Mouse (Mus musculus) embryonic fibroblast, embryonic 13.5 days (primary cell): Measurements from ENCODE around the gene Hsd3b1.

Experiments
- CTCF ChIP-seq: IDR thresholded peaks from 2 replicates; pipeline ENCODE4 v1.5.1; 2011; ENCODE audit warnings: mild to moderate bottlenecking, control low read depth, low read length, moderate library complexity, borderline replicate concordance; ENCODE audit not compliant: insufficient read depth
- POLR2A ChIP-seq: IDR thresholded peaks from 2 replicates; pipeline ENCODE4 v1.6.1; 2011; ENCODE audit warnings: low read depth, mild to moderate bottlenecking, control low read depth, low read length, moderate library complexity

DNA sequence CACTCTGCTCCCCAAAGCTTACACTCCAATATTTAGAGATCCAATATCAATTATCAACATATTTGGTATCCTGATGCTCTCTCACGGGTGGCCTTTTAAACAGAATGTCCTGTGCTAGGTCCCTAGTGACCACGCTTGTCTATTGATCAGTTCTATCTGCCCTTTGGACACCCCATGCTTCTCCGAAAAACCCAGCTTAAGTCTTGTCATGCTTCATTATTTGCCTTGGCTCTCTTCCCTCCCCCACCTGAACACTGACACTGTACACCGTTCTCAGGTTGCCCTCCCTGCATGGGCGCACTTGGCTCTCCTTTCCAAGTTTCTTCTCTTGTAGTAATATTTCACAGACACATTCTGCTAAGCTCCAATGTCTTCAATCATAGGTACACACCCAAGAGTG is 9.3 kb downstream of the Hsd3b1 start:
- no peak for TF ChIP-seq CTCF
- no peak for TF ChIP-seq POLR2A
